Mouse (Mus musculus) ovary, adult 18-20 months (tissue): ENCODE measurements around the gene Gm5930.
"Not testable (repeated sequence)": the region's sequence is repeated elsewhere in the genome, so short reads cannot be mapped to it uniquely, and the experiment has no call there.

Experiments
- DNase-seq: peaks from one replicate; pipeline ENCODE4 v3.0.0; 2022; ENCODE audit warnings: low spot score, mixed read lengths

The Gm5930 gene

DNA sequence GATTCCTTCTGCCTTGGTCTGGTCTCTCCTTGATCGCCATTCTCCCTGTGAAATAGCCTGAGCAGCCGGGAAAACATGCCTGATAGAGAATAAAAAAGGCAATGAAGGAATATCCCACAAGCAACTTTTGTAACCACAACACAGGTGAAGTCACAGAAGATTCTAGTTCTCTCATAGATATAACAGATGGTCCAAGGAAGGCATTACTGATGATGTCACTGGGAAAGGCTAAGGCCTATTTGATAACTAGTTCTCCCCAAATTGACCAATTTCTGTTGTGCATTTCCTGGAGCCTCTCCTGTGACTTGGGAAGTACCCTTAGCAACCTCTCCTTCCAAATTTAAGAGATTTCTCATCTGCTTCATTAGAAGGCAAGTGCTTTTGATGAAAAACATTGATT is at the start of gene Gm5930:
Gene Gm5930 (minus strand): TSS at position 101 of the 400 bp plus-strand sequence.
- not testable (repeated sequence) for DNase-seq

DNA sequence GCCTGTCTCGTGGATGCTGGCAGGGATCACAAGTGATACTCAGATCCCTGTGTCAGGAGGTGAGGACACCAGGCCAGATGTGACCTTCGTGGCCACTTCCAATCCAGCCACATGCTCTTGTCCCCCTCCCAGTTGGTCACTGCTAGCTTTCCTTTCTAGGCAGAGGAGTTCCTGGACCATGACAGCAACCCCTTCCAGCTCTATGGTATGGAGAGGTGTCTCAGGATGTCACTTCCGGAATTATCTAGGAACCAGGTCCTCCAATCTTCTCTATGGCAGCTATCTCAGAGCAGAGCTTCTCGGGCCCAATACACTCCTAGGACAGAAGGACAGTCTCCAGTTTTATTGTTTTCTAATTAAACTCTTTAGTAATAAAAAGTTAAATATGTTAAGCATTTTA is 45.8 kb upstream of the Gm5930 start:
- not testable (repeated sequence) for DNase-seq

DNA sequence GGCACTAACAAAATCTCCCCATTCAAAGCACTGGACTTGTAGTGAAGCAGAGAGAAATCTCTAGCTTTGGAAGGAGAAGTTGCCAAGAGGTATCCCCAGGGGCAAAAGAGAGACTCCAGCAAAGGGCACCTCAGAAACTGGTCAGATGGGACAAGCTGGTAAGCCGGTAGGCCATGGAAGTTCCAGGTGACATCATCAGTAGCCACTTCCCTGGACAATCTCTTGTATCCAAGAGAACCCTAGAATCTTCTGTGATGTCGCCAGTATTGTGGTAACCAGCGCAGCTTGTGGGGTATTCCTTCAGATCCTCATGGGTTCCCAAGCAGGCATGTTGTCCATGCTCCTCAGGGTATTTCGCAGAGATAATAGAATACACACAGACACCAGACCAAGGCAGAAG is 26.7 kb upstream of the Gm5930 start, which contains the start of gene Gm8229:
Gene Gm8229 (plus strand): TSS at position 301 of the 400 bp plus-strand sequence.
- not testable (repeated sequence) for DNase-seq

DNA sequence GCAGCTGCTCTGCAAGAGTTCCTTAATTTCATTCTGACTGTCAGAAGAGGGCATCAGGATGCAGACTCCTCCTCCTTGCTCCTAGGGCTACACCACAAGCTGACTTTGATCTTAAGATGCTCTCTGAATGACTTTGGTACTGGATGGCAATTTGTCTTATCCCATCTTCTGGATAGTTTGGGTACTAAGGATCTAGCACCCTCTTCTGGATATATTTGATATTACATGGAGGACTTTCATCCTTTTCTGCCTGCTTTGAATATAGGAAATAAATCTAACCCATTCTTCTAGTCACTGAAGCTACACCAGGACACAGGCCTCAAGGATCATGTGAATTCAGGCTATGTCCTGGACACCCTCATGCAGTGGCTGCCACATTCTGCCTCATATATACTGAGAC is 23.9 kb upstream of the Gm5930 start:
- not testable (repeated sequence) for DNase-seq

DNA sequence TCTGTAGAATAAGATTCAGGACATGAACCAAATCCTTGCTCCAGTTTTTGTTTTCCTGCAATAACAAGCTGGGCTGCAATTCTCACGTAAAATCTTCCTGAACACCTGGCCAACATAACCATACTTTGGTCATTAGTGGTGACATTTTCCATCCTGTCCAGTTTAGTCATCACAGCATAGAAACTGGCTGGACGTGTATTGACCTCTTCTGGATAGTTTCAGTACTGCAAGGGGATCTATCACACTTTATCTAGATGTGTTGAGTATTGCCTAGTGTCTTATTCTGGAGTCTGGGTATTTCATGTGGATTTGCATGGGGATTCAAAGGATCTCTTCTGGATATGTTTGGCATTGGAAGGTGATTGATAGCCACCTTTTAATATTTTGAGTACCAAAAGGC is 23.0 kb upstream of the Gm5930 start:
- DNase-seq = not testable (repeated sequence)

DNA sequence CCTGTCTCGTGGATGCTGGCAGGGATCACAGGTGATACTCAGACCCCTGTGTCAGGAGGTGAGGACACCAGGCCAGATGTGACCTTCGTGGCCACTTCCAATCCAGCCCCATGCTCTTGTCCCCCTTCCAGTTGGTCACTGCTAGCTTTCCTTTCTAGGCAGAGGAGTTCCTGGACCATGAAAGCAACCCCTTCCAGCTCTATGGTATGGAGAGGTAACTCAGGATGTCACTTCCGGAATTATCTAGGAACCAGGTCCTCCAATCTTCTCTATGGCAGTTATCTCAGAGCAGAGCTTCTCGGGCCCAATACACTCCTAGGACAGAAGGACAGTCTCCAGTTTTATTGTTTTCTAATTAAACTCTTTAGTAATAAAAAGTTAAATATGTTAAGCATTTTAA is 26.3 kb downstream of the Gm5930 start:
- not testable (repeated sequence) for DNase-seq

DNA sequence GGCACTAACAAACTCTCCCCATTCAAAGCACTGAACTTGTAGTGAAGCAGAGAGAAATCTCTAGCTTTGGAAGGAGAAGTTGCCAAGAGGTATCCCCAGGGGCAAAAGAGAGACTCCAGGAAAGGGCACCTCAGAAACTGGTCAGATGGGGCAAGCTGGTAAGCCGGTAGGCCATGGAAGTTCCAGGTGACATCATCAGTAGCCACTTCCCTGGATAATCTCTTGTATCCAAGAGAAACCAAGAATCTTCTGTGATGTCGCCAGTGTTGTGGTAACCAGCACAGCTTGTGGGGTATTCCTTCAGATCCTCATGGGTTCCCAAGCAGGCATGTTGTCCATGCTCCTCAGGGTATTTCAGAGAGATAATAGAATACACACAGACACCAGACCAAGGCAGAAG is 53.1 kb downstream of the Gm5930 start, which contains the start of gene Gm8220:
Gene Gm8220 (plus strand): TSS at position 301 of the 400 bp plus-strand sequence.
- not testable (repeated sequence) for DNase-seq
